Mouse (Mus musculus) lung, postnatal 0 days (tissue): ENCODE data around the gene Slc46a3. TPM values are rescaled to one million over a fixed set of nuclear protein-coding genes. Genes with fewer than 3 reads are reported as not detected.

Experiments used
- ATAC-seq: fragments of 200-750 bp; cut with Nextera tagmentation; 2 replicates; pipeline ENCODE4 v1.8.0; 2017; ENCODE audit warnings: moderate library complexity
- DNase-seq: peaks from one replicate; pipeline ENCODE4 v3.0.0-alpha.2; 2016; ENCODE audit warnings: low spot score
- H3K27ac ChIP-seq: fragments of 300-500 bp; sonication (generic); 2 replicates; pipeline ENCODE4 v1.5.1; 2014; ENCODE audit warnings: antibody characterized with exemption, mild to moderate bottlenecking, low read length, mixed read lengths
- H3K27me3 ChIP-seq: fragments of 300-500 bp; sonication (generic); replicated peaks from 2 replicates; pipeline ENCODE4 v1.6.1; 2014; ENCODE audit warnings: low read length, mixed read lengths; ENCODE audit not compliant: insufficient read depth
- H3K36me3 ChIP-seq: fragments of 300-500 bp; sonication (generic); 2 replicates; pipeline ENCODE4 v1.6.1; 2014; ENCODE audit warnings: low read length, mixed read lengths; ENCODE audit not compliant: insufficient read depth
- H3K4me1 ChIP-seq: fragments of 300-500 bp; sonication (generic); 2 replicates; pipeline ENCODE4 v1.6.1; 2014; ENCODE audit warnings: antibody characterized with exemption, low read depth, low read length, mixed read lengths; ENCODE audit not compliant: insufficient read depth
- H3K4me2 ChIP-seq: fragments of 300-500 bp; sonication (generic); replicated peaks from 2 replicates; pipeline ENCODE4 v1.6.1; 2014; ENCODE audit warnings: low read depth, mild to moderate bottlenecking, low read length, moderate library complexity, mixed read lengths
- H3K4me3 ChIP-seq: fragments of 300-500 bp; sonication (generic); 2 replicates; pipeline ENCODE4 v1.5.1; 2014; ENCODE audit warnings: low read depth, low read length
- H3K9ac ChIP-seq: fragments of 300-500 bp; sonication (generic); replicated peaks from 2 replicates; pipeline ENCODE4 v1.6.1; 2014; ENCODE audit warnings: low read depth, mild to moderate bottlenecking
- H3K9me3 ChIP-seq: fragments of 300-500 bp; sonication (generic); 2 replicates; pipeline ENCODE4 v1.6.1; 2016; ENCODE audit warnings: low read length, mixed read lengths
- CTCF ChIP-seq: IDR thresholded peaks from 2 replicates; pipeline ENCODE4 v1.5.1; 2016; ENCODE audit warnings: antibody characterized with exemption, mild to moderate bottlenecking
- EP300 ChIP-seq: IDR thresholded peaks from 2 replicates; pipeline ENCODE4 v1.6.1; 2016; ENCODE audit warnings: antibody characterized with exemption, mild to moderate bottlenecking, control low read depth
- WGBS: fragments of 180-500 bp; shearing (Covaris S2); extraction: QIAGEN DNeasy Blood & Tissue Kit; methylation state at CpG from one replicate; pipeline ENCODE4 v1.1.7; 2014; 5-methylcytosine and 5-hydroxymethylcytosine counted together
- polyA plus RNA-seq: library from polyadenylated mRNA; unstranded; fragments of >200 nt; fragmentation: Nextera tagmentation; extraction: Ambion mirVana; gene quantifications from 2 replicates; pipeline ENCODE4 v1.2.1, GENCODE M21; 2015

Slc46a3 gene
- polyA plus RNA-seq, 1 experiment from 2014 or later, result 9.4 TPM

DNA sequence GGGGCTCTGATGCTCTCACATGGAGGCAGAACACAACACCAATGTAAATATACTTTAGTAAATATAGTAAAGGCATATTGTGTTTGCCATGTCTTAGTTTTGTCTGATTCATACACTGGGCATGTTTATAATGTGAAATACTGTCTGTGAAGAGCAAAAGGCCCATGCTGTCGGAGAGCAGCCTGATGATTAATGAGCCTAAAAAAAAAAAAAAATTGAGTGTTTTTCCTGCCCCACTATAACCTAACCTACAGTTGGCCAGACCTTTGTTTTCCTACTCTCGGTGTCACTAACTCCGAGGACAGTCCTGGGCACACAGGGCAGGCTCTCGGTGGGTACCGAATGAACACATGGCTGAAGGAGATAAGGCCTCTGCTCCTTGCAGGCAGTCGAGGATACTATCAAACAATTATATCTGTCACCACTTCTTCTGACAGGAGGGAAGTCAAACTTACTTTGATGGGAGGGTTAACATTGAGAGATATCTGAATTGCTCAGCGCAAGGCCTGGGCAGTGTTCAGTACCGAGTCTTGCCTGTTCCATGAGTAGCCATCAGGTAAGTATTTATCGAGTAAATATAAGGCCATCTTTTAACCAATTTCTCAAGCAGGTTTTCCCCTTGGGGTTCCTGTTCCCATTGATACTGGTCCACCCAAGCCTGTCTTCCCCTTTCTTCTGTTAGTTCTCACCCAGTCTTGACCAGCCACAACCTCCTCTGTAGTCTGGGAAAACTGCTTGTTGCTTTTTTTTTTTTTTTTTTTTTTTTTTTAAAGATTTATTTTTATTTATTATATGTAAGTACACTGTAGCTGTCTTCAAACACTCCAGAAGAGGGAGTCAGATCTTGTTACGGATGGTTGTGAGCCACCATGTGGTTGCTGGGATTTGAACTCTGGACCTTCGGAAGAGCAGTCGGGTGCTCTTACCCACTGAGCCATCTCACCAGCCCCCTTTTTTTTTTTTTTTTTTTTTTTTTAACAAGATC, 6.0 kb downstream of the Slc46a3 start:
- 62% methylated on average over 9 of the region's 12 CpGs for WGBS

DNA sequence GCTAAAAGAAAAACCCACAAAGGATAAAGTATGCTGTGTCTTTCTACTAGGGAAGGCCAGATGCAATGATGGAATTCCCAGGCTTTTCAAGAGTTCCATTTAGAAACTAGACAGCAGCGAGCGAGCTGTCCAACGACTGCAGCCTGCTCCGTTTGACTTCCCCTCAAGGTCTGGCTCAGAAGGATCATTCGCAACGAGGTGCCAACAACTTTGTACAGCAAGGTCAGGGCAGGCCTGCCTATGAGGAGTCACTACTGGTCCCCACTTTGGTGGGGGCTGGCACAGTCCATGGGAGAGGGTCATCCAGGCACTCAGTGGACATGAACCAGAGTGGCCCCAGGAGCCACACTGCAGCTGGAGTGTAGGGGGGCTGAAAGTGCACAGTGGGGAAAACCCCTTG, 11.0 kb downstream of the Slc46a3 start:
- Histone ChIP-seq H3K4me2 (no peak overlapping the region), H3K4me1 (no peaks in the 10 kb centered on the region), H3K9ac (no peak overlapping the region), H3K27me3 (no peaks in the 10 kb centered on the region), H3K9me3 (no peaks in the 10 kb centered on the region), H3K27ac (no peak overlapping the region), H3K36me3 (0 out of 2 replicates have a peak, but pooled peaks cover 4% of the 10 kb centered on the region), H3K4me3 (no peak overlapping the region)
- DNase-seq (no peak), ATAC-seq (no peak)
- WGBS, result 77% methylated on average over 6 of the region's 6 CpGs
- TF ChIP-seq EP300, result no peak
- no peak for TF ChIP-seq CTCF

More for the DNA sequence above, 6.0 kb downstream of the Slc46a3 start:
- Histone ChIP-seq H3K4me1 (no peaks in the 10 kb centered on the region), H3K27ac (no peak overlapping the region), H3K4me2 (no peak overlapping the region), H3K9me3 (no peaks in the 10 kb centered on the region), H3K36me3 (no peaks in the 10 kb centered on the region), H3K4me3 (no peak overlapping the region), H3K27me3 (no peaks in the 10 kb centered on the region), H3K9ac (no peak overlapping the region)
- DNase-seq (no peak), ATAC-seq (no peak)
- no peak for TF ChIP-seq EP300
- no peak for TF ChIP-seq CTCF

DNA sequence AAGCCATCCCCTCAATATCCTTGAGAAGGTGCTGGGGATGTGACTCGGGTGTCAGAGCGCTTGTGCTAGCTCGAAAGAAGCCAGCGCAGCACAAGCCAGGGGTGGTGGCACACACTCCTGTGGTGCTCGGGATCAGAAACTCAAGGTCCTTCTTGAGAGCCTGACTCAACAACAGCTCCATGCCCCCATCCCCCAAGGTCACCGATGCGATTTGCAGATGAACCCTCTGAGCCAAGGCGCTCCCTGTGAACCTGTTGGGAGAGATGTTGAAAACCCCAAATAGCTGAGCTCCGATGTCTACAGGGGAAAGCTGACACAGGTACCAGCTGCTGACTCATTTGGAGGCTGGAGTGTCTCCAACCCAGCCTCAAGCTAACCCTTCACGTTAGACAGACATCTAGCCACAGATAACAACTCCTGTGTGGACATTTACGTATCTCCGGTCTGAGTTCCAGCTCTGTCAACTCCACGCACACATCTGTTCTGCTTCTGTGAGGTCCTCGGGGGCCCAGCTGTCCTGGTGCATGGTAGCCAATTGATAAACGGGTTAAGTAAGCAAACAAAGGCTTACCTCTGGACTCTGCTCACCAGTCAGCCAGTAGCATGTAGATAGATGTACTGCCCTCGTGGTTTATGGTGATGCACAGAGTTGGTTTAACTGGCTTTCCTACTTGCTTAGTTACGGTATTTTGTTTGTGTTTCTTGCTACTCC, 14.5 kb downstream of the Slc46a3 start:
- no peak overlapping the region for H3K9ac ChIP-seq
- no peak overlapping the region for H3K4me3 ChIP-seq
- no peak overlapping the region for H3K27ac ChIP-seq
- H3K27me3 ChIP-seq, result no peaks in the 10 kb centered on the region
- TF ChIP-seq CTCF, result no peak
- no peak for TF ChIP-seq EP300
- DNase-seq, result no peak
- H3K4me2 ChIP-seq, result no peak overlapping the region
- 72% methylated on average over 17 of the region's 17 CpGs for WGBS
- H3K36me3 ChIP-seq, result peaks cover 25% of the 10 kb centered on the region; the same call in 1 of the 2 replicates
- H3K9me3 ChIP-seq, result no peaks in the 10 kb centered on the region
- no peaks in the 10 kb centered on the region for H3K4me1 ChIP-seq
- no peak for ATAC-seq

DNA sequence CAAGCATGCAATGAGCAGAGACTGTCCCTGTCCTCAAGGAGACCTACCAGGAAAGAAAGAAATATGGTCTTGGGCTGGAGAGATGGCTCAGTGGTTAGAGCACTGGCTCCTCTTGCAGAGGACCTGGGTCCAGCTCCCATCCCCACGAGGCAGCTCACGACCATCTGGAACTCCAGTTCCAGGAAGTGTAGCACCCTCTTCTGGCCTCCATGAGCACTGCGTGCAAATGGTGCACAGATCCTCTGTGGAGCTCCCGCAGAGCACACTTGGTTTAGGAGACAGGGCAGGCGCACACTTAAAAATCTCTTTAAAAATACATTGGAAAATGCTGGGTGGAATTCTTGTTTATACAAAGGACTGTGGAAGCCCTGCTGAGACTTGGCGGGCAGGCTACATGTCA, 17.1 kb downstream of the Slc46a3 start:
- ATAC-seq (peak; percentile 12; the same call in 1 of the 2 replicates), DNase-seq (no peak)
- H3K4me1 ChIP-seq, result no peaks in the 10 kb centered on the region
- peak; percentile 50 for TF ChIP-seq CTCF
- no peak for TF ChIP-seq EP300
- H3K9ac ChIP-seq, result no peak overlapping the region
- no peak overlapping the region for H3K4me3 ChIP-seq
- no peaks in the 10 kb centered on the region for H3K9me3 ChIP-seq
- no peak overlapping the region for H3K4me2 ChIP-seq
- no peaks in the 10 kb centered on the region for H3K27me3 ChIP-seq
- peaks cover 28% of the 10 kb centered on the region for H3K36me3 ChIP-seq
- 74% methylated on average over 6 of the region's 6 CpGs for WGBS
- H3K27ac ChIP-seq, result 0 out of 2 replicates have a peak overlapping the region, but pooled peaks have one; percentile 43

DNA sequence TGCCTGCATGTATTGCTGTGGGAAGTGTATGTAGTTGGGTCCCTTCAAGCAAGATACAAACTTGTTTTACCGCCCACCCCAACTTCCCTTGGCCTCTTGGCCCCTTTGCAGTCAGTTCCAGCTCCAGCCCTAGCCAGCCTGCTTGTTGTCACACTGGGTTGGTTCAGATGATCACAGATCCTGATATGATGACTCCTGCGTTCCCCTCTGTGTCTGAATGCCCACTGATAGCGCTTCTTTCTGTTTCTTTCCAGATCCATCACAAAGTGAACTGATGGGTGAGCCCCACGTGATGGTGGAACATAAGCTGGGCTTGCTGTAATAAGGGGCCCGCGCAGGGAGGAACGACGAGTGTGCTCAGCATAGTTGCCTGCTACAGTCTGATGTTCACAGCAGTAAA, 19.4 kb downstream of the Slc46a3 start:
- H3K27ac ChIP-seq, result no peak overlapping the region
- no peaks in the 10 kb centered on the region for H3K4me1 ChIP-seq
- WGBS, result 93% methylated on average over 8 of the region's 8 CpGs
- no peak for TF ChIP-seq EP300
- no peak for TF ChIP-seq CTCF
- no peak for DNase-seq
- H3K9ac ChIP-seq, result no peak overlapping the region
- H3K9me3 ChIP-seq, result no peaks in the 10 kb centered on the region
- no peaks in the 10 kb centered on the region for H3K27me3 ChIP-seq
- H3K4me3 ChIP-seq, result no peak overlapping the region
- ATAC-seq, result no peak
- no peak overlapping the region for H3K4me2 ChIP-seq
- peaks cover 27% of the 10 kb centered on the region for H3K36me3 ChIP-seq

DNA sequence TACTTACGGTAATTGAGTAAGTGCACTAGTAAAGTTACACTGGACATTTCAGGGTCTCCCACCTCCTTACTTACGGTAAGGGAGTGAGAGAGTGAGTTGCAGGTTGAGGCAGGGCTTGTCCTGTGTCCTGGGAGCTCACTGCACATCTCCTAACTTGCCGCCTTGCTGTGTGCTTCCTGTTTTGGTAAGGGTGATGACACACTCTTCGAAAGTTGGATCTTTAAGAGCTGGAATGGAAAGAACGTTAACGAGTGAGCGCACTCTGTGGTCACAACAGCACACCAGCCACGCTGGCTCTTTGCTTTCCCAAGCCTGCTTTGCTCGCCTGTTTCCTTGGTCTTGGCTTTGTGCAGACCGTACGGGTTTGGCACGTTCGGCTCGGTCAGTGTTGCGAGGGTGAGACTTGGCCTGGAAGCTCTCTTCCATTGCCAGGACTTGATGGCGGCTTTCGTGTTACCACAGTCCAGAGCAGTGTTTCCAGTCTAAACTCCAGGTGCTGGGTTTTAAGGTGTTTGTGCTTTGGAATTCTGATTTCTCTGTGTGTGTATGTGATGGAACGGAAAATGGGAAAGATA, 20.0 kb downstream of the Slc46a3 start:
- Histone ChIP-seq H3K4me1 (no peaks in the 10 kb centered on the region), H3K9ac (no peak overlapping the region), H3K4me3 (no peak overlapping the region), H3K27ac (no peak overlapping the region), H3K36me3 (peaks cover 30% of the 10 kb centered on the region), H3K4me2 (no peak overlapping the region), H3K9me3 (no peaks in the 10 kb centered on the region), H3K27me3 (no peaks in the 10 kb centered on the region)
- no peak for TF ChIP-seq CTCF
- no peak for TF ChIP-seq EP300
- WGBS, result 84% methylated on average over 18 of the region's 18 CpGs
- ATAC-seq (no peak), DNase-seq (no peak)
